Mouse (Mus musculus): Measurements from ENCODE around the gene Atp2c2.

- no peak for TF ChIP-seq CTCF (IDR thresholded peaks at IDR 0.05; ENCODE audit: borderline replicate concordance, insufficient read depth, low read depth, low read length)
- TF ChIP-seq POLR2A (IDR thresholded peaks at IDR 0.05; ENCODE audit: borderline replicate concordance, insufficient read depth, low read length) = no peak
These were observed 44.8 kb downstream of the Atp2c2 start for GRCm38 (mm10) chr8:119744604-119745003.
